Mouse (Mus musculus) hindbrain, embryonic 14.5 days (tissue): Measurements from ENCODE around the gene Susd2. TPM values are rescaled to one million over a fixed set of nuclear protein-coding genes. Genes with fewer than 3 reads are reported as not detected.
A peak's percentile ranks its signal among the peaks of the same experiment; 100 is the strongest.

ENCODE experiments used
- ATAC-seq: fragments of 200-750 bp; cut with Nextera tagmentation; 2 replicates; pipeline ENCODE4 v1.8.0; 2017; ENCODE audit warnings: moderate number of reproducible peaks, mild to moderate bottlenecking, moderate TSS enrichment, moderate library complexity; ENCODE audit not compliant: low FRiP score
- DNase-seq: peaks from one replicate; pipeline ENCODE4 v3.0.0-alpha.2; 2015; ENCODE audit warnings: low spot score
- H3K27ac ChIP-seq: fragments of 300-500 bp; sonication (generic); 2 replicates; pipeline ENCODE4 v1.5.1; 2014; ENCODE audit warnings: mild to moderate bottlenecking, moderate library complexity
- H3K27me3 ChIP-seq: fragments of 300-500 bp; sonication (generic); 2 replicates; pipeline ENCODE4 v1.6.1; 2014; ENCODE audit warnings: mild to moderate bottlenecking, low read length, mixed read lengths; ENCODE audit not compliant: control insufficient read depth, insufficient read depth
- H3K36me3 ChIP-seq: fragments of 300-500 bp; sonication (generic); replicated peaks from 2 replicates; pipeline ENCODE4 v1.6.1; 2014; ENCODE audit not compliant: control insufficient read depth, insufficient read depth
- H3K4me1 ChIP-seq: fragments of 300-500 bp; sonication (generic); replicated peaks from 2 replicates; pipeline ENCODE4 v1.6.1; 2014; ENCODE audit warnings: antibody characterized with exemption, low read length, mixed read lengths; ENCODE audit not compliant: control insufficient read depth, insufficient read depth
- H3K4me2 ChIP-seq: fragments of 300-500 bp; sonication (generic); replicated peaks from 2 replicates; pipeline ENCODE4 v1.6.1; 2014; ENCODE audit warnings: mild to moderate bottlenecking, moderate library complexity
- H3K4me3 ChIP-seq: fragments of 300-500 bp; sonication (generic); replicated peaks from 2 replicates; pipeline ENCODE4 v1.5.1; 2014; ENCODE audit warnings: mild to moderate bottlenecking, low read length
- H3K9ac ChIP-seq: fragments of 300-500 bp; sonication (generic); 2 replicates; pipeline ENCODE4 v1.6.1; 2014
- H3K9me3 ChIP-seq: fragments of 300-500 bp; sonication (generic); 2 replicates; pipeline ENCODE4 v1.6.1; 2016; ENCODE audit warnings: low read length; ENCODE audit not compliant: control insufficient read depth
- WGBS: fragments of 180-500 bp; shearing (Covaris S2); extraction: QIAGEN DNeasy Blood & Tissue Kit; methylation state at CpG from one replicate; pipeline ENCODE4 v1.1.7; 2014; 5-methylcytosine and 5-hydroxymethylcytosine counted together
- polyA plus RNA-seq: library from polyadenylated mRNA; unstranded; fragments of >200 nt; fragmentation: Nextera tagmentation; extraction: Ambion mirVana; gene quantifications from 2 replicates; pipeline ENCODE4 v1.2.1, GENCODE M21; 2014

Susd2 gene
- polyA plus RNA-seq, 1 experiment from 2014 or later: 6.9 TPM

GRCm38 (mm10) chr10:75647362-75647761 lies 3.6 kb upstream of the Susd2 start:
- H3K9me3 ChIP-seq: no peaks in the 10 kb centered on the region
- peaks cover 8% of the 10 kb centered on the region for H3K4me1 ChIP-seq
- H3K4me2 ChIP-seq: no peak overlapping the region
- peak; percentile 24; the same call in 1 of the 2 replicates for ATAC-seq
- H3K27me3 ChIP-seq: no peaks in the 10 kb centered on the region
- WGBS: 80% methylated on average over 3 of the region's 3 CpGs
- no peak overlapping the region for H3K27ac ChIP-seq
- peak; percentile 43 for DNase-seq
- no peak overlapping the region for H3K9ac ChIP-seq
- H3K4me3 ChIP-seq: no peak overlapping the region
- peaks cover 58% of the 10 kb centered on the region for H3K36me3 ChIP-seq

GRCm38 (mm10) chr10:75646406-75646805 lies 2.6 kb upstream of the Susd2 start:
- WGBS: 94% methylated on average over 6 of the region's 6 CpGs
- peaks cover 48% of the 10 kb centered on the region for H3K36me3 ChIP-seq
- DNase-seq: no peak
- H3K4me1 ChIP-seq: peaks cover 8% of the 10 kb centered on the region
- no peak for ATAC-seq
- H3K9me3 ChIP-seq: no peaks in the 10 kb centered on the region
- H3K4me3 ChIP-seq: no peak overlapping the region
- H3K27ac ChIP-seq: no peak overlapping the region
- H3K27me3 ChIP-seq: no peaks in the 10 kb centered on the region
- H3K4me2 ChIP-seq: no peak overlapping the region
- no peak overlapping the region for H3K9ac ChIP-seq

- DNase-seq (no peak), ATAC-seq (no peak)
- Histone ChIP-seq H3K9me3 (no peaks in the 10 kb centered on the region), H3K27me3 (no peaks in the 10 kb centered on the region), H3K27ac (no peak overlapping the region), H3K36me3 (peaks cover 40% of the 10 kb centered on the region), H3K4me1 (peaks cover 8% of the 10 kb centered on the region), H3K4me3 (no peak overlapping the region), H3K9ac (no peak overlapping the region), H3K4me2 (no peak overlapping the region)
- WGBS: 90% methylated on average over 8 of the region's 8 CpGs
These were observed 1.8 kb upstream of the Susd2 start for GRCm38 (mm10) chr10:75645616-75646015.

- 98% methylated on average over 2 of the region's 2 CpGs for WGBS
- H3K4me3 ChIP-seq: no peak overlapping the region
- no peak for ATAC-seq
- H3K4me2 ChIP-seq: no peak overlapping the region
- H3K27ac ChIP-seq: no peak overlapping the region
- DNase-seq: no peak
- no peaks in the 10 kb centered on the region for H3K9me3 ChIP-seq
- H3K4me1 ChIP-seq: peaks cover 8% of the 10 kb centered on the region
- peaks cover 15% of the 10 kb centered on the region; the same call in 1 of the 2 replicates for H3K36me3 ChIP-seq
- no peaks in the 10 kb centered on the region for H3K27me3 ChIP-seq
- H3K9ac ChIP-seq: no peak overlapping the region
These were observed 917 bp downstream of the Susd2 start for GRCm38 (mm10) chr10:75642891-75643290.

- Histone ChIP-seq H3K27me3 (no peaks in the 10 kb centered on the region), H3K9ac (no peak overlapping the region), H3K36me3 (peaks cover 10% of the 10 kb centered on the region; the same call in 1 of the 2 replicates), H3K4me2 (no peak overlapping the region), H3K9me3 (no peaks in the 10 kb centered on the region), H3K4me3 (no peak overlapping the region), H3K4me1 (peaks cover 8% of the 10 kb centered on the region), H3K27ac (no peak overlapping the region)
- DNase-seq: no peak
- 73% methylated on average over 9 of the region's 9 CpGs for WGBS
- no peak for ATAC-seq
These were observed 1.4 kb downstream of the Susd2 start for GRCm38 (mm10) chr10:75642436-75642835.

- DNase-seq: no peak
- Histone ChIP-seq H3K27ac (no peak overlapping the region), H3K9ac (no peak overlapping the region), H3K4me2 (no peak overlapping the region), H3K36me3 (peaks cover 6% of the 10 kb centered on the region; the same call in 1 of the 2 replicates), H3K27me3 (no peaks in the 10 kb centered on the region), H3K4me3 (no peak overlapping the region), H3K9me3 (no peaks in the 10 kb centered on the region), H3K4me1 (peaks cover 8% of the 10 kb centered on the region)
- WGBS: 94% methylated on average over 7 of the region's 7 CpGs
- no peak for ATAC-seq
These were observed 2.0 kb downstream of the Susd2 start for GRCm38 (mm10) chr10:75641721-75642222.

- no peaks in the 10 kb centered on the region for H3K27me3 ChIP-seq
- DNase-seq (no peak), ATAC-seq (no peak)
- no peak overlapping the region for H3K4me2 ChIP-seq
- WGBS: 87% methylated on average over 11 of the region's 11 CpGs
- no peak overlapping the region for H3K27ac ChIP-seq
- no peaks in the 10 kb centered on the region for H3K9me3 ChIP-seq
- H3K4me1 ChIP-seq: no peaks in the 10 kb centered on the region
- no peak overlapping the region for H3K9ac ChIP-seq
- H3K36me3 ChIP-seq: no peaks in the 10 kb centered on the region
- H3K4me3 ChIP-seq: no peak overlapping the region
These were observed 6.1 kb downstream of the Susd2 start for GRCm38 (mm10) chr10:75637711-75638110.

- Histone ChIP-seq H3K27ac (no peak overlapping the region), H3K9me3 (no peaks in the 10 kb centered on the region), H3K4me2 (no peak overlapping the region), H3K9ac (no peak overlapping the region), H3K4me1 (no peaks in the 10 kb centered on the region), H3K27me3 (no peaks in the 10 kb centered on the region), H3K4me3 (no peak overlapping the region), H3K36me3 (no peaks in the 10 kb centered on the region)
- DNase-seq: no peak
- ATAC-seq: no peak
- 91% methylated on average over 11 of the region's 12 CpGs for WGBS
These were observed 7.6 kb downstream of the Susd2 start for GRCm38 (mm10) chr10:75636084-75636786.

- no peak for ATAC-seq
- peak; percentile 71 for DNase-seq
- H3K9me3 ChIP-seq: no peaks in the 10 kb centered on the region
These were observed 8.1 kb downstream of the Susd2 start for GRCm38 (mm10) chr10:75635693-75636055.

More at GRCm38 (mm10) chr10:75635693-75636055, 8.1 kb downstream of the Susd2 start:
- no peak overlapping the region for H3K4me3 ChIP-seq
- no peaks in the 10 kb centered on the region for H3K27me3 ChIP-seq
- no peak overlapping the region for H3K9ac ChIP-seq
- H3K4me1 ChIP-seq: no peaks in the 10 kb centered on the region
- H3K27ac ChIP-seq: no peak overlapping the region
- H3K36me3 ChIP-seq: no peaks in the 10 kb centered on the region
- no peak overlapping the region for H3K4me2 ChIP-seq
- WGBS: 6% methylated on average over 9 of the region's 9 CpGs
